Mouse (Mus musculus) gastrocnemius, postnatal 25 days (tissue): Measurements from ENCODE around the gene Acot8. TPM values are rescaled to one million over a fixed set of nuclear protein-coding genes. Genes with fewer than 3 reads are reported as not detected.

Experiments
- DNase-seq: peaks from one replicate; pipeline ENCODE4 v3.0.0; 2022
- total RNA-seq, 2 experiments: library from RNA; stranded (reverse); gene quantifications; 1 replicate in 1 of 2; 2 replicates in 1 of 2; pipeline ENCODE4 v1.2.3; 2021

Acot8 gene
- total RNA-seq, 2 experiments from 2014 or later: 8.0 to 9.1 TPM

- peak; percentile 82 for DNase-seq
Measured at GRCm38 (mm10) chr2:164781876-164782275, 22.8 kb downstream of the Acot8 start.

GRCm38 (mm10) chr2:164779481-164780086 lies 25.1 kb downstream of the Acot8 start, which contains the start of gene Tnnc2:
Gene Tnnc2, minus strand, starts transcription at chr2:164779967.
- peak; percentile 86 for DNase-seq

- peak; percentile 78 for DNase-seq
Measured at GRCm38 (mm10) chr2:164778809-164779208, 25.9 kb downstream of the Acot8 start.

GRCm38 (mm10) chr2:164778015-164778287 lies 26.7 kb downstream of the Acot8 start:
- DNase-seq: no peak

- DNase-seq: no peak
Measured at GRCm38 (mm10) chr2:164777246-164778014, 27.3 kb downstream of the Acot8 start.

- no peak for DNase-seq
Measured at GRCm38 (mm10) chr2:164776801-164777200, 27.9 kb downstream of the Acot8 start.

- DNase-seq: no peak
Measured at GRCm38 (mm10) chr2:164776130-164776529, 28.6 kb downstream of the Acot8 start.

- DNase-seq: no peak
Measured at GRCm38 (mm10) chr2:164773989-164774364, 30.7 kb downstream of the Acot8 start.

GRCm38 (mm10) chr2:164773229-164773988 lies 31.3 kb downstream of the Acot8 start:
- DNase-seq: no peak

- DNase-seq: no peak
Measured at GRCm38 (mm10) chr2:164771123-164771522, 33.6 kb downstream of the Acot8 start.

GRCm38 (mm10) chr2:164770279-164770678 lies 34.4 kb downstream of the Acot8 start:
- DNase-seq: no peak

- DNase-seq: peak; percentile 99
Measured at GRCm38 (mm10) chr2:164769258-164770037, 35.2 kb downstream of the Acot8 start, which contains the start of gene Ube2c. Gene Ube2c, plus strand, starts transcription at chr2:164769898.

GRCm38 (mm10) chr2:164767812-164768540 lies 36.7 kb downstream of the Acot8 start:
- no peak for DNase-seq

- DNase-seq: no peak
Measured at GRCm38 (mm10) chr2:164765841-164766240, 38.8 kb downstream of the Acot8 start.

- DNase-seq: no peak
Measured at GRCm38 (mm10) chr2:164762593-164762992, 42.1 kb downstream of the Acot8 start.

- DNase-seq: no peak
Measured at GRCm38 (mm10) chr2:164761971-164762370, 42.7 kb downstream of the Acot8 start.

GRCm38 (mm10) chr2:164761502-164761901 lies 43.2 kb downstream of the Acot8 start:
- no peak for DNase-seq

- no peak for DNase-seq
Measured at GRCm38 (mm10) chr2:164760059-164760833, 44.4 kb downstream of the Acot8 start.

- no peak for DNase-seq
Measured at GRCm38 (mm10) chr2:164758692-164759091, 46.0 kb downstream of the Acot8 start.

GRCm38 (mm10) chr2:164757841-164758240 lies 46.8 kb downstream of the Acot8 start:
- no peak for DNase-seq

GRCm38 (mm10) chr2:164754800-164755199 lies 49.9 kb downstream of the Acot8 start:
- DNase-seq: peak; percentile 50
